Mouse (Mus musculus) liver, postnatal 0 days (tissue): ENCODE results near the gene Cdk6.

Experiments
- CTCF ChIP-seq: sonication (generic); IDR thresholded peaks from 2 replicates; pipeline ENCODE4 v1.5.1; 2016; ENCODE audit warnings: antibody characterized with exemption, low read depth
- EP300 ChIP-seq: IDR thresholded peaks from 2 replicates; pipeline ENCODE4 v1.6.1; 2016; ENCODE audit warnings: antibody characterized with exemption, low read depth, mild to moderate bottlenecking

- TF ChIP-seq CTCF (no peak), EP300 (no peak)
Measured at GRCm38 (mm10) chr5:3369317-3369716, 28.0 kb downstream of the Cdk6 start.
